Mouse (Mus musculus) neural tube, embryonic 14.5 days (tissue): ENCODE data around the gene Gm8271. TPM values are rescaled to one million over a fixed set of nuclear protein-coding genes. Genes with fewer than 3 reads are reported as not detected.
"Not testable (repeated sequence)": the region's sequence is repeated elsewhere in the genome, so short reads cannot be mapped to it uniquely, and the experiment has no call there.

Source experiments
- ATAC-seq: fragments of 200-750 bp; cut with Nextera tagmentation; 2 replicates; pipeline ENCODE4 v1.8.0; 2017; ENCODE audit warnings: low read depth, mild to moderate bottlenecking, moderate TSS enrichment, moderate library complexity
- H3K27ac ChIP-seq: fragments of 300-500 bp; sonication (generic); 2 replicates; pipeline ENCODE4 v1.5.1; 2014; ENCODE audit warnings: low read depth, mild to moderate bottlenecking, control low read depth, low read length, moderate library complexity, mixed read lengths
- H3K27me3 ChIP-seq: fragments of 300-500 bp; sonication (generic); 2 replicates; pipeline ENCODE4 v1.6.1; 2014; ENCODE audit warnings: low read length; ENCODE audit not compliant: control insufficient read depth, insufficient read depth
- H3K36me3 ChIP-seq: fragments of 300-500 bp; sonication (generic); 2 replicates; pipeline ENCODE4 v1.6.1; 2014; ENCODE audit warnings: low read length, mixed read lengths; ENCODE audit not compliant: control insufficient read depth, insufficient read depth
- H3K4me1 ChIP-seq: fragments of 300-500 bp; sonication (generic); 2 replicates; pipeline ENCODE4 v1.6.1; 2014; ENCODE audit warnings: low read length; ENCODE audit not compliant: control insufficient read depth, insufficient read depth
- H3K4me2 ChIP-seq: fragments of 300-500 bp; sonication (generic); 2 replicates; pipeline ENCODE4 v1.6.1; 2014; ENCODE audit warnings: mild to moderate bottlenecking, low read depth, low read length, control low read depth
- H3K4me3 ChIP-seq: fragments of 300-500 bp; sonication (generic); 2 replicates; pipeline ENCODE4 v1.5.1; 2014; ENCODE audit warnings: low read depth, low read length, control low read depth, mixed read lengths
- H3K9ac ChIP-seq: fragments of 300-500 bp; sonication (generic); replicated peaks from 2 replicates; pipeline ENCODE4 v1.6.1; 2014; ENCODE audit warnings: low read depth, mild to moderate bottlenecking, control low read depth, low read length, mixed read lengths
- H3K9me3 ChIP-seq: fragments of 300-500 bp; sonication (generic); 2 replicates; pipeline ENCODE4 v1.6.1; 2016; ENCODE audit warnings: low read length; ENCODE audit not compliant: control insufficient read depth
- WGBS: fragments of 180-500 bp; shearing (Covaris S2); extraction: QIAGEN DNeasy Blood & Tissue Kit; methylation state at CpG from one replicate; pipeline ENCODE4 v1.1.7; 2014; 5-methylcytosine and 5-hydroxymethylcytosine counted together
- polyA plus RNA-seq: library from polyadenylated mRNA; unstranded; fragments of >200 nt; fragmentation: Nextera tagmentation; extraction: Ambion mirVana; gene quantifications from 2 replicates; pipeline ENCODE4 v1.2.1, GENCODE M21; 2014

Gm8271 gene
- polyA plus RNA-seq, result not detected in 2 replicates

DNA sequence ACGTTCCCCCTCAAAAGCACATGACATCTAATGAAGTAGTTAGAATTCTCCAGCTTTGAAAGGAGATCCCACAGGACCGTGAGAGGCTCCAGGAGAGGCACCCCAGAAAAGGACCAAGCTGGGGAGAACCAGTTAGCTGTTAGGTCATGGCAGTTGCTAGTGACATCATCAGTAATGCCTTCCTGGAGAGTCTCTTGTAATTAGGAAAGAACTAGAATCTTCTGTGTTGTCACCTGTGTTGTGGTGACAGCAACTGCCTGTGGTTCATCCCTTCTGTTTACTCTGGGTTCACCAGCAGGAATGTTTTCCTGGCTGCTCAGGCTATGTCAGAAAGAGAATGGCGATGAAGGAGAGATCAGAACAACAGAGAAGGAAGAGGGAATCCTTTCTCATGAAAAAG is at the start of gene Gm8271:
Gene Gm8271 (plus strand): TSS at position 301 of the 400 bp plus-strand sequence.
- H3K27me3 ChIP-seq, H3K36me3 ChIP-seq, ATAC-seq, H3K27ac ChIP-seq, H3K4me1 ChIP-seq, H3K4me3 ChIP-seq, H3K4me2 ChIP-seq, H3K9ac ChIP-seq, H3K9me3 ChIP-seq: not testable (repeated sequence)
- no CpG with 5 or more reads among the region's 3 CpGs for WGBS

GRCm38 (mm10) chr14:5164235-5164634 is 21.4 kb upstream of the Gm8271 start, which contains the start of gene Gm3317:
Gm3317 (plus strand) TSS chr14:5164535.
- not testable (repeated sequence) for ATAC-seq, H3K27me3 ChIP-seq, H3K4me2 ChIP-seq, H3K36me3 ChIP-seq, H3K9me3 ChIP-seq, H3K27ac ChIP-seq, H3K4me1 ChIP-seq, H3K9ac ChIP-seq, H3K4me3 ChIP-seq
- no CpG with 5 or more reads among the region's 1 CpGs for WGBS

Other genes starting within 250 kb of the Gm8271 start
- gene Gm8297, start 201.9 kb upstream of the Gm8271 start, polyA plus RNA-seq, result not detected in 2 replicates
- gene Gm3298, start 169.9 kb upstream of the Gm8271 start, polyA plus RNA-seq, result 1.2 TPM in 1 of 2 replicates, not detected in the other
- not detected in 2 replicates for gene 4930555G01Rik, start 135.2 kb upstream of the Gm8271 start, polyA plus RNA-seq
- gene Gm8281, start 114.8 kb upstream of the Gm8271 start, polyA plus RNA-seq, result 13.4 and 14.5 TPM in 2 replicates
- not detected in 2 replicates for gene Gm8279, start 54.3 kb upstream of the Gm8271 start, polyA plus RNA-seq
- gene Gm3317, start 21.3 kb upstream of the Gm8271 start, polyA plus RNA-seq, result not detected in 2 replicates
- gene Gm3526, start 74.8 kb downstream of the Gm8271 start, polyA plus RNA-seq, result 0.16 TPM in 1 of 2 replicates, not detected in the other
- gene Gm3542, start 149.1 kb downstream of the Gm8271 start, polyA plus RNA-seq, result not detected in 2 replicates
- gene Gm3500, start 203.3 kb downstream of the Gm8271 start, polyA plus RNA-seq, result 0.90 and 1.8 TPM in 2 replicates